Mouse (Mus musculus) gastrocnemius, adult 8-10 months (tissue): ENCODE results near the gene Rgl2. TPM values are rescaled to one million over a fixed set of nuclear protein-coding genes. Genes with fewer than 3 reads are reported as not detected.
A peak's percentile ranks its signal among the peaks of the same experiment; 100 is the strongest.

Source experiments
- DNase-seq, 2 experiments: peaks; one replicate each; pipeline ENCODE4 v3.0.0; 2022; ENCODE audit warnings: low spot score in 2 of 2
- total RNA-seq, 4 experiments: library from RNA; stranded (reverse); gene quantifications; 2 replicates each; pipeline ENCODE4 v1.2.4; 2022

Rgl2 gene
- total RNA-seq, 4 experiments from 2014 or later, result 20.3 to 26.3 (median 23.6) TPM

GRCm38 (mm10) chr17:33908331-33909076 lies 20.8 kb upstream of the Rgl2 start:
- DNase-seq, result no peak

- DNase-seq, result peak; percentile 97 to 98
These were observed 20.1 kb upstream of the Rgl2 start, which contains the start of gene Daxx for GRCm38 (mm10) chr17:33909077-33909868. Daxx (plus strand) TSS chr17:33909414.

- DNase-seq, result no peak
These were observed 19.5 kb upstream of the Rgl2 start for GRCm38 (mm10) chr17:33909869-33910250.

- DNase-seq, result no peak
These were observed 18.8 kb upstream of the Rgl2 start for GRCm38 (mm10) chr17:33910346-33911051.

- no peak for DNase-seq
These were observed 18.1 kb upstream of the Rgl2 start for GRCm38 (mm10) chr17:33911052-33911812.

GRCm38 (mm10) chr17:33911813-33912414 lies 17.4 kb upstream of the Rgl2 start:
- no peak for DNase-seq

- DNase-seq, result no peak
These were observed 16.1 kb upstream of the Rgl2 start for GRCm38 (mm10) chr17:33913264-33913663.

- DNase-seq, result no peak
These were observed 15.4 kb upstream of the Rgl2 start for GRCm38 (mm10) chr17:33913905-33914304.

GRCm38 (mm10) chr17:33914969-33915391 lies 14.4 kb upstream of the Rgl2 start:
- DNase-seq, result no peak

GRCm38 (mm10) chr17:33915671-33916250 lies 13.6 kb upstream of the Rgl2 start, which contains the start of the genes Tapbp and Zbtb22:
Tapbp (plus strand) TSS chr17:33915899.
Zbtb22 (plus strand) TSS chr17:33915904.
- peak; percentile 92 to 95 for DNase-seq

- DNase-seq, result no peak
These were observed 13.0 kb upstream of the Rgl2 start for GRCm38 (mm10) chr17:33916294-33916693.

- no peak for DNase-seq
These were observed 12.3 kb upstream of the Rgl2 start for GRCm38 (mm10) chr17:33916847-33917655.

- DNase-seq, result no peak
These were observed 11.6 kb upstream of the Rgl2 start for GRCm38 (mm10) chr17:33917656-33918292.

- peak in 1 of 2 experiments; percentile 48 for DNase-seq
These were observed 10.8 kb upstream of the Rgl2 start for GRCm38 (mm10) chr17:33918293-33919203.

- DNase-seq, result peak; percentile 69 to 81
These were observed 9.7 kb upstream of the Rgl2 start for GRCm38 (mm10) chr17:33919351-33920281.

- peak; percentile 72 to 73 for DNase-seq
These were observed 8.9 kb upstream of the Rgl2 start for GRCm38 (mm10) chr17:33920282-33921097.
